Mouse (Mus musculus): ENCODE results near the gene Slc7a6. TPM values are rescaled to one million over a fixed set of nuclear protein-coding genes. Genes with fewer than 3 reads are reported as not detected.

Slc7a6 gene
- polyA plus RNA-seq, 1 experiment = 69.5 TPM

DNA sequence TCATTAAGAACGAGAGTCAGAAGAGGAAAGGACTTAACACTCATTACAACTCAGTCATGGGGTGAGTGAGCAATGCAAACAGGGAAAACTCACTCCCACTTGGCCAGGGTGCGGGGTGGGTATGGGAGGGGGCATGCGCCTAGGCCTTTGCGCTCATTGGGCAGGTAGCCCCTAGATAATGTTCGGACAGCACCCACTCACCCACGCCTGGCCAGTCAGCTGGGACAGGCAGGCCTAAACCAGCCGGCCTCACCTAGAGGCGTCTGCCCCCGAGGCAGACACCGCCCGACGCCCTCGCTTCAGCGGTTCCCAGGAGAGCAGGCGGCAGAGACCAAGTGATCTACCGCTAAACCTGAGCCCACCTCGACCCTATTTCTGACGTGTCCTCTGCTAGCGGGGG lies 33.0 kb upstream of the Slc7a6 start:
- no peak for TF ChIP-seq CTCF (IDR thresholded peaks at IDR 0.05; ENCODE audit: control insufficient read depth, insufficient read depth, insufficient replicate concordance, low read depth, low read length)
- TF ChIP-seq POLR2A (IDR thresholded peaks at IDR 0.05; ENCODE audit: control insufficient read depth, low read depth, low read length) = no peak
- Histone ChIP-seq H3K4me3 (ENCODE audit: control insufficient read depth, low read depth, low read length) (peak overlapping the region; percentile 71), H3K36me3 (ENCODE audit: control insufficient read depth, insufficient read depth, low read length) (no peaks in the 10 kb centered on the region; the same call in 1 of the 2 replicates), H3K27ac (ENCODE audit: control insufficient read depth, insufficient read depth, low read depth, low read length) (no peak overlapping the region), H3K27me3 (ENCODE audit: control insufficient read depth, insufficient read depth, low read length) (no peaks in the 10 kb centered on the region; the same call in 1 of the 2 replicates), H3K4me1 (ENCODE audit: control insufficient read depth, insufficient read depth, low read length) (peaks cover 29% of the 10 kb centered on the region)

DNA sequence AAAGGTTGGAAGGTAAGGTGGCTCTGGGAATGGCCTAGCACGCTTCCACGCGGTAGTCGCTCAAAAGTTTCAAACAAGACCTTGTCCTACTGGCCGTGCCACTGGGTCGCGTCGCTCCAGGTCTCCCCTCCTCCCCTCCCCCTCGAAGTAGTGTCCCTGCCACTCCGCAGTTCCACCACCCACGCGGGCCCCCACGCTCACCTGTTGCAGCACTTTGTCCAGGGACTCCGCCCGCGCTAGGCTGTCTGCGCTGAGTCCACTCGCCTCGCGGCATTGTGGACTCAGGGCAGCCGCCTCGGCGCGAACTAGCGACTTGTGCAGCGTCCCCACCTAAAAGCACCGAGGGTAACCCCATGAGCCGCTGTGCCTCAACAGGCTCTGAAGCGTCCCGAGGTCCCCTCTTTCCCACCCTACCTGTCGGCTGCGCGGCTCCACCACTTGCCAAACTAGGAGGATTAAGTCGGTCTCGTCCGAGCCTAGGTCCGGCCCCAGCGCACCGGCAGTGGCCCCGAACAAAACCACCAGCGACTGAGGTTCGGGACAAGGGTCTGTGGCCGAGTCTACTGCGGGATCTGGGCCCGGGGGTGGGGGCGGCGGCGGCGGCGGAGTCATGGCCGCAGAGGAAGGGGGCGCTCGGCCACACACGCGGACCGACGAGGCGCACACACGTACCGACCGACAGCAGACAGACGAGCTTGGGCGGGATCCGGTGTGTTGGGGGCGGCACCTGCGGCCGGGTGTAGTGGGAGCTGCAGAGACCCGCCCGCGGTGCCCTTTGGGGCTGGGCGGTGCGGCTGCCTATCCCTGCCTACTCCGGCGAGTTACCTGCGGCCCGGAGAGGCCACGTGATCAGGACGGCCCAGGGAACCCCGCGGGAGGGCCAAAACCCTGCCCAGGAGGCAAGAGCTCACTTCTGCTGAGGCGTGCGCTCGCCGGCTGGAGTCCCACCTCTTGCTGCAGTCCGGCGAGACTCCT lies 32.2 kb upstream of the Slc7a6 start, which contains the start of gene Esrp2:
Gene Esrp2 (minus strand): TSS at position 819 of the 975 bp plus-strand sequence.
- H3K27me3 ChIP-seq (ENCODE audit: control insufficient read depth, insufficient read depth, low read length) = no peaks in the 10 kb centered on the region; the same call in 1 of the 2 replicates
- H3K4me1 ChIP-seq (ENCODE audit: control insufficient read depth, insufficient read depth, low read length) = peaks cover 29% of the 10 kb centered on the region
- peak within 1 kb of the TSS; percentile 71 for H3K4me3 ChIP-seq (ENCODE audit: control insufficient read depth, low read depth, low read length)
- TF ChIP-seq POLR2A (IDR thresholded peaks at IDR 0.05; ENCODE audit: control insufficient read depth, low read depth, low read length) (no peak), CTCF (IDR thresholded peaks at IDR 0.05; ENCODE audit: control insufficient read depth, insufficient read depth, insufficient replicate concordance, low read depth, low read length) (no peak)
- no peaks in the 10 kb centered on the region for H3K36me3 ChIP-seq (ENCODE audit: control insufficient read depth, insufficient read depth, low read length)
- no peak within 1 kb of the TSS for H3K27ac ChIP-seq (ENCODE audit: control insufficient read depth, insufficient read depth, low read depth, low read length)

DNA sequence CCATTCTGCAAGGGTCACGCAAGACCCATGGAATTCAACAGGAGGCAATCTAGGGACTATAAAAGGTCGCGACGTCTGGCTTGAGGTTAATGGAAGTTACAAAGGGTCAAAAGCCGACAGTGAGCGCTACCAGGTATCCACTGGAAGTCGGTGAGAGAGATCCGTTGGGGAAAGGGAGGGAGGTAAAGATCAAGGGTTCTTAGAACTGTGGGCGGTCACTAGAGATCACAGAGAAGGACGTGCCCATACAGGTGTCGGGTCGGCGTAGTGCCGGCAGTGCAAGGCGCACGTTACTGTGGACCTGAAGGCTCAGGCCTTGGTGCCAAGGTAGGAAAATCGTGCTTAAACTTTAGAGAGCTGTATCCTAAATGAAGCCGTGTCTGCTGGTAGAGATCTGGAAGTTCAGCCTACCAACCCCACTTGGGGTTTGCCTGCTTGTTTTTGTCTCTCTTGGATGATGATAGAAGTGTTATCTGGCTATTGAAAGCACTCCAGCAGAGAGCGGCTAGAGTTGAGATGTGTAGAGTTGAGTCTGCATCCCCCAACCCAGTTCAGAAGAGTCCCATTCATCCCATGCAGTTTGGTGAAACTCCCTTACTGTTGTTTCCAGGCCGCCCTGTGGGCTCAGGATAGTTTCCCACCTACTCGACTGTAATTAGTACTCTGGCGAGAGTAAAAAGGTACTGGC lies 31.3 kb upstream of the Slc7a6 start:
- Histone ChIP-seq H3K4me1 (ENCODE audit: control insufficient read depth, insufficient read depth, low read length) (peaks cover 29% of the 10 kb centered on the region), H3K36me3 (ENCODE audit: control insufficient read depth, insufficient read depth, low read length) (no peaks in the 10 kb centered on the region), H3K27ac (ENCODE audit: control insufficient read depth, insufficient read depth, low read depth, low read length) (no peak overlapping the region), H3K27me3 (ENCODE audit: control insufficient read depth, insufficient read depth, low read length) (no peaks in the 10 kb centered on the region; the same call in 1 of the 2 replicates), H3K4me3 (ENCODE audit: control insufficient read depth, low read depth, low read length) (peak overlapping the region; percentile 71)
- TF ChIP-seq POLR2A (IDR thresholded peaks at IDR 0.05; ENCODE audit: control insufficient read depth, low read depth, low read length) = no peak
- TF ChIP-seq CTCF (IDR thresholded peaks at IDR 0.05; ENCODE audit: control insufficient read depth, insufficient read depth, insufficient replicate concordance, low read depth, low read length) = no peak

DNA sequence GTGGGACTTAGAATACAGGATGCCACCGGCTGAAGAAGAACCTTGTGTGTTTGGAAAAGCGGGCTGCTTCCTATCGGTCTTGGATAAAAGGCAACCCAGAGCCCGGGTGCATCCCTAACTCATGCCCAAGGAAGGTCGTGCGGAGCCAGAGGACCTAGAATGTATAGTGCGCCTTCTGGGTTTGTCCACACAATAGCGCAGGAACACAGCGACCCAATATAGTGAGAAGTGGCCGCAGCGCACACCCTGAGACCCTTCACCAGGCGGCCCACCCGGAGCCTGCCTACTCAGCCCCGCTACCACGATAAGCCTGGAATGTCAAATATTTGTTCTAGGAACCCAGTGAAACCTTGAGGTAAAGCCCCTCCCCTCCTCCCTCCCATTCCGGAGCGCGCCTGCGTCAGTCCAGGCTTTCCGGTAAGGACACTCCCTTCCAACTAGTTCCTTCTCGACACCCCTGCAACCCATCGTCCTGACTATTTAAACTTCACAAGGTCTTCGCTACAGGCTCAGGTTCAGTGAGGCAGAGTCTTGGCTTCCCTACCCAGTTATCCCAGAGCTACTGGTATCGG lies 30.7 kb upstream of the Slc7a6 start:
- Histone ChIP-seq H3K36me3 (ENCODE audit: control insufficient read depth, insufficient read depth, low read length) (no peaks in the 10 kb centered on the region), H3K4me3 (ENCODE audit: control insufficient read depth, low read depth, low read length) (peak overlapping the region; percentile 71), H3K4me1 (ENCODE audit: control insufficient read depth, insufficient read depth, low read length) (peaks cover 29% of the 10 kb centered on the region), H3K27me3 (ENCODE audit: control insufficient read depth, insufficient read depth, low read length) (no peaks in the 10 kb centered on the region; the same call in 1 of the 2 replicates), H3K27ac (ENCODE audit: control insufficient read depth, insufficient read depth, low read depth, low read length) (peak overlapping the region; percentile 19)
- no peak for TF ChIP-seq CTCF (IDR thresholded peaks at IDR 0.05; ENCODE audit: control insufficient read depth, insufficient read depth, insufficient replicate concordance, low read depth, low read length)
- TF ChIP-seq POLR2A (IDR thresholded peaks at IDR 0.05; ENCODE audit: control insufficient read depth, low read depth, low read length) = peak; percentile 39; the same call in 1 of the 2 replicates

DNA sequence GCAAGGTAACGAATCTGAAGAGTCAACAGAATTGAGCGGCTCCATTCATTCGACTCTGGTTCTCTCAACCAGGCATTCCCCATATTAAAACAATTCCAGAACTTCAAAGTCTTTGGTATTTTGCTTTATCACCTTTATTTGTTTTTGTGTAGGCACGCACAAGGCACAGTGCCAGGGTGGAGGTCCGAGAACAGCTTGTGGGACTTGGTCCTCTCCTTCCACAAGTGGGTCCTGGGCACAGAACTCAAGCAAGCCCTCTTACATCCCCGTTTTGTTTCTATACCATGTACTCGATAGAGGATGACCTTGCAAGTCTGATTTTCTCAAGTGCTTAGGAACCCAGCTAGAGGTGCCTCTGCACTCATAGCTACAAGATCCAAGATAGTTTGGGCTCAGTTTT lies 30.0 kb upstream of the Slc7a6 start:
- Histone ChIP-seq H3K27me3 (ENCODE audit: control insufficient read depth, insufficient read depth, low read length) (no peaks in the 10 kb centered on the region; the same call in 1 of the 2 replicates), H3K36me3 (ENCODE audit: control insufficient read depth, insufficient read depth, low read length) (no peaks in the 10 kb centered on the region), H3K27ac (ENCODE audit: control insufficient read depth, insufficient read depth, low read depth, low read length) (peak overlapping the region; percentile 19), H3K4me3 (ENCODE audit: control insufficient read depth, low read depth, low read length) (peak overlapping the region; percentile 71), H3K4me1 (ENCODE audit: control insufficient read depth, insufficient read depth, low read length) (peaks cover 29% of the 10 kb centered on the region)
- TF ChIP-seq CTCF (IDR thresholded peaks at IDR 0.05; ENCODE audit: control insufficient read depth, insufficient read depth, insufficient replicate concordance, low read depth, low read length) (no peak), POLR2A (IDR thresholded peaks at IDR 0.05; ENCODE audit: control insufficient read depth, low read depth, low read length) (no peak)

DNA sequence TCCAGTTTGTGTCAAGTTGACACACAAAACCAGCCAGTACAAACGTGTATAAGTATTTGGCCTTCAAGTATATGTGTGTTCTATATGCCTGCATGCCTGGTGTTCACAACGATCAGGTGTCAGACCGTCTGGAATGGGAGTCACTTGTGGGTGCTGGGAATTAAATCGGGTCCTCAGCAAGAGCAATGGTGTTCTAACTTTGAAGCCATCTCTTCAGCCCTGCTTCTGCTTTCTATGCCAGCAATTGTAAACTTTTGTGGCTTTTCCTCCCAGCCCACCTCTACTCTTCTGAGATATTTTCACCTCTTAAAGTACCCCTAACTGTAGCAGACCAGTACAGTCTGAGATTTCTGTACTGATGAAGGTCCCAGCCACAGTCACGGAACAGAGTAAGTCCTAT lies 28.5 kb upstream of the Slc7a6 start:
- Histone ChIP-seq H3K27ac (ENCODE audit: control insufficient read depth, insufficient read depth, low read depth, low read length) (no peak overlapping the region), H3K27me3 (ENCODE audit: control insufficient read depth, insufficient read depth, low read length) (no peaks in the 10 kb centered on the region), H3K4me1 (ENCODE audit: control insufficient read depth, insufficient read depth, low read length) (peaks cover 27% of the 10 kb centered on the region), H3K36me3 (ENCODE audit: control insufficient read depth, insufficient read depth, low read length) (no peaks in the 10 kb centered on the region), H3K4me3 (ENCODE audit: control insufficient read depth, low read depth, low read length) (no peak overlapping the region)
- TF ChIP-seq CTCF (IDR thresholded peaks at IDR 0.05; ENCODE audit: control insufficient read depth, insufficient read depth, insufficient replicate concordance, low read depth, low read length) = no peak
- no peak for TF ChIP-seq POLR2A (IDR thresholded peaks at IDR 0.05; ENCODE audit: control insufficient read depth, low read depth, low read length)

All from testis, adult 2 months (tissue).